Mouse (Mus musculus): ENCODE measurements at regions not wholly inside any gene's neighbourhood (a gene's known extent, or its start where the extent isn't known, plus 50 kb on each side); places are given as distances from the start of the nearest gene placed in this dataset.

DNA sequence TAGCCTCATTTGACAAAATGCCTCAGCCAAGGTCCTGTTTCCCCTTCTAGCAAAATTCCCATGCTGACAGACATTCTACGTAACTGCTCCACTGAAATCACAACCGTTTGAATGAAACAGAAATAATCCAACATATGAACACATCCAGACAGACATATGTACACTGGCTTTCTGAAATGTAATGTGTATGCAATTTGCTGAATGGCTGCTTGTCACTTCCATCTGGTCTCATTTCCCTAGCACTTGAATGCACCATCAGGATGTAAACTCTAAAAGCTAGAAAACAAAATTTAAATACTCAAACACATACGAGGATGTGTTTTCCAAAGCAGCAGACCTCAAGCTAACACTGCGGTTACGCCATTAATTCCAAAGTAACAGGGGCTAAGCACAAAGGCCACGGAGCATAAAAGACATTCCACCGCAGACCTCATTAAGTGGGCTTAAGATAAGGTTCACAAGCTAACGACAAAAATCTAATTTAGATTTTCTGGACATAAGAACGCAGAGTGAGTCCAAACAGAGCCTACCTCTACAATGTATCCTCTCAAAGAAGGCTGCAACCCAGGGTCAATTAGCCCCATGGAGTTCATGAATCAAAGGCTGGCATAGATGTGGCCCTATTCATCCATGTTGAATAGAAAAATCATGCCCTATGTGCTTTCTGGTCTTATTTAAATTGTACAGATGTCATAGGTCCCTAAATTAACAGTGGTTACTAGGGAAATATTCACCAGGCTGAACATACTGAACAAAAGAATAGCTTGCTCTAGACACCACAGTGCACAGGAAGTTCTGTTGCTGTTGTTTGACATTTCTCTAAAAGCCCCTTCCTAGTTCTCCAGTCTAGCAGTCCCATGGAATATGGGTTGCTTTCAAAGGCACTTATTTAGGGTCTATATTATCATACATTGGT is 630.5 kb downstream of the Nedd1 start:
- no peak for TF ChIP-seq CTCF (IDR thresholded peaks at IDR 0.05; ENCODE audit: control insufficient read depth, insufficient read depth, insufficient read length)
- TF ChIP-seq USF1 (IDR thresholded peaks at IDR 0.05; ENCODE audit: low read depth), result no peak
- TF ChIP-seq MAX (IDR thresholded peaks at IDR 0.05), result no peak
- no peak for TF ChIP-seq MYOG (IDR thresholded peaks at IDR 0.05; ENCODE audit: control insufficient read depth, extremely low read depth, insufficient read length)
- no peak for TF ChIP-seq CEBPB (IDR thresholded peaks at IDR 0.05; ENCODE audit: low read depth)
